Mouse (Mus musculus) skeletal muscle tissue, adult 2 months (tissue): ENCODE results near the gene Spc25.

Experiments
- DNase-seq: peaks from one replicate; pipeline ENCODE4 v3.0.0-alpha.2; 2012; ENCODE audit warnings: low read depth, low spot score

The Spc25 gene

GRCm38 (mm10) chr2:69205791-69206351, at the start of gene Spc25:
Spc25 (minus strand) TSS chr2:69206194.
- DNase-seq = peak; percentile 92

GRCm38 (mm10) chr2:69248221-69248755, 42.3 kb upstream of the Spc25 start:
- no peak for DNase-seq

- DNase-seq = no peak
Observed at GRCm38 (mm10) chr2:69247081-69247480, 41.1 kb upstream of the Spc25 start.

- no peak for DNase-seq
Observed at GRCm38 (mm10) chr2:69244924-69245323, 38.9 kb upstream of the Spc25 start.

GRCm38 (mm10) chr2:69239315-69239714, 33.3 kb upstream of the Spc25 start:
- DNase-seq = no peak

- no peak for DNase-seq
Observed at GRCm38 (mm10) chr2:69234976-69235678, 29.1 kb upstream of the Spc25 start.

- DNase-seq = no peak
Observed at GRCm38 (mm10) chr2:69232101-69232500, 26.1 kb upstream of the Spc25 start.

GRCm38 (mm10) chr2:69230137-69230536, 24.1 kb upstream of the Spc25 start:
- no peak for DNase-seq

GRCm38 (mm10) chr2:69228635-69229034, 22.6 kb upstream of the Spc25 start:
- DNase-seq = no peak

- DNase-seq = no peak
Observed at GRCm38 (mm10) chr2:69226876-69227275, 20.9 kb upstream of the Spc25 start.

- no peak for DNase-seq
Observed at GRCm38 (mm10) chr2:69224724-69225123, 18.7 kb upstream of the Spc25 start.

- DNase-seq = no peak
Observed at GRCm38 (mm10) chr2:69222815-69223214, 16.8 kb upstream of the Spc25 start.

GRCm38 (mm10) chr2:69221868-69222416, 15.9 kb upstream of the Spc25 start:
- no peak for DNase-seq

GRCm38 (mm10) chr2:69215242-69215641, 9.2 kb upstream of the Spc25 start:
- DNase-seq = no peak

- no peak for DNase-seq
Observed at GRCm38 (mm10) chr2:69212652-69213051, 6.7 kb upstream of the Spc25 start.

GRCm38 (mm10) chr2:69210773-69211172, 4.8 kb upstream of the Spc25 start, which contains the start of gene G6pc2:
G6pc2 (plus strand) TSS chr2:69211073.
- no peak for DNase-seq

GRCm38 (mm10) chr2:69209684-69210083, 3.7 kb upstream of the Spc25 start:
- no peak for DNase-seq

- DNase-seq = no peak
Observed at GRCm38 (mm10) chr2:69206523-69206922, 529 bp upstream of the Spc25 start.

- DNase-seq = no peak
Observed at GRCm38 (mm10) chr2:69205185-69205584, 809 bp downstream of the Spc25 start.

- no peak for DNase-seq
Observed at GRCm38 (mm10) chr2:69193555-69193954, 12.4 kb downstream of the Spc25 start.

- DNase-seq = no peak
Observed at GRCm38 (mm10) chr2:69191059-69191458, 14.9 kb downstream of the Spc25 start.

- DNase-seq = no peak
Observed at GRCm38 (mm10) chr2:69189222-69189621, 16.8 kb downstream of the Spc25 start.

- no peak for DNase-seq
Observed at GRCm38 (mm10) chr2:69188732-69189131, 17.3 kb downstream of the Spc25 start.
